Mouse (Mus musculus) liver, embryonic 13.5 days (tissue): ENCODE results near the gene Lmf1. TPM values are rescaled to one million over a fixed set of nuclear protein-coding genes. Genes with fewer than 3 reads are reported as not detected.

Source experiments
- ATAC-seq: fragments of 200-750 bp; cut with Nextera tagmentation; 2 replicates; pipeline ENCODE4 v1.8.0; 2017; ENCODE audit warnings: low read depth, mild to moderate bottlenecking, moderate number of reproducible peaks, moderate library complexity
- DNase-seq: peaks from one replicate; pipeline ENCODE4 v3.0.0; 2022
- H3K27ac ChIP-seq: fragments of 300-500 bp; sonication (generic); 2 replicates; pipeline ENCODE4 v1.5.1; 2015; ENCODE audit warnings: moderate library complexity, mild to moderate bottlenecking, inconsistent platforms
- H3K27me3 ChIP-seq: fragments of 300-500 bp; sonication (generic); 2 replicates; pipeline ENCODE4 v1.6.1; 2015; ENCODE audit warnings: mild to moderate bottlenecking, inconsistent platforms
- H3K36me3 ChIP-seq: fragments of 300-500 bp; sonication (generic); 2 replicates; pipeline ENCODE4 v1.6.1; 2015; ENCODE audit warnings: mild to moderate bottlenecking, inconsistent platforms
- H3K4me1 ChIP-seq: fragments of 300-500 bp; sonication (generic); replicated peaks from 2 replicates; pipeline ENCODE4 v1.6.1; 2015; ENCODE audit warnings: inconsistent platforms
- H3K4me2 ChIP-seq: fragments of 300-500 bp; sonication (generic); 2 replicates; pipeline ENCODE4 v1.6.1; 2015; ENCODE audit warnings: inconsistent platforms, mild to moderate bottlenecking, moderate library complexity
- H3K4me3 ChIP-seq: fragments of 300-500 bp; sonication (generic); replicated peaks from 2 replicates; pipeline ENCODE4 v1.5.1; 2015; ENCODE audit warnings: mild to moderate bottlenecking, inconsistent platforms
- H3K9ac ChIP-seq: fragments of 300-500 bp; sonication (generic); 2 replicates; pipeline ENCODE4 v1.6.1; 2015; ENCODE audit warnings: mild to moderate bottlenecking, inconsistent platforms
- H3K9me3 ChIP-seq: fragments of 300-500 bp; sonication (generic); replicated peaks from 2 replicates; pipeline ENCODE4 v1.6.1; 2016; ENCODE audit warnings: inconsistent platforms
- WGBS: fragments of 180-500 bp; shearing (Covaris S2); methylation state at CpG from one replicate; pipeline ENCODE4 v1.1.7; 2015; ENCODE audit not compliant: insufficient replicate concordance; 5-methylcytosine and 5-hydroxymethylcytosine counted together
- polyA plus RNA-seq: library from polyadenylated mRNA; unstranded; fragments of >200 nt; fragmentation: Nextera tagmentation; extraction: Ambion mirVana; gene quantifications from 2 replicates; pipeline ENCODE4 v1.2.1, GENCODE M21; 2015

Gene Lmf1
- 11.3 and 11.6 TPM in 2 replicates for polyA plus RNA-seq

DNA sequence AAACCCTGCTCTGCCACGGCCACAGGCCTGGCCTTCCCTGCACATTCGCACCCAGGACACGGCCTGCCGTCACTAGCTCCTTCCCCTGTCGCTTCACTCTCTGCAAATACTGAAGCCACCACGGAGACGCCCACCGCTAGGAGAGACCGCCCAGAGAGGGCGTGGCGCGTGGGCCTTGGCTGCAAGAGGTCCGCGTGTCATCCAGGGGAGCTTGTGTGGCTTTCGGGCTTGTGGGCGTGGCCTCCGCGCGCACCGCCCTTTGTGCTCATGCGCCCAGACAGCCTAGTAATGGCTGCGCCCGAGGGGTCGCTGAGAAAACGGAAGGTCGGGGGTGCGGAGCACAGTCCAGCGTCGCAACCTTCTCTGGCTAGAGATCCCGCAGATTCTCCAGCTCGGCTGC is at the start of gene Lmf1:
Gene Lmf1, plus strand, starts transcription at position 166 of the 400 bp plus-strand sequence.
- H3K4me3 ChIP-seq, result peak within 1 kb of the TSS; percentile 81
- under 1% methylated on average over 31 of the region's 31 CpGs for WGBS
- H3K4me1 ChIP-seq, result peaks cover 36% of the 10 kb centered on the region
- DNase-seq (peak; percentile 97), ATAC-seq (peak; percentile 95)
- peak within 1 kb of the TSS; percentile 86 for H3K9ac ChIP-seq
- peak within 1 kb of the TSS; percentile 94 for H3K4me2 ChIP-seq
- no peaks in the 10 kb centered on the region for H3K9me3 ChIP-seq
- peak within 1 kb of the TSS; percentile 55 for H3K27ac ChIP-seq
- peaks cover 14% of the 10 kb centered on the region for H3K27me3 ChIP-seq
- no peaks in the 10 kb centered on the region for H3K36me3 ChIP-seq

DNA sequence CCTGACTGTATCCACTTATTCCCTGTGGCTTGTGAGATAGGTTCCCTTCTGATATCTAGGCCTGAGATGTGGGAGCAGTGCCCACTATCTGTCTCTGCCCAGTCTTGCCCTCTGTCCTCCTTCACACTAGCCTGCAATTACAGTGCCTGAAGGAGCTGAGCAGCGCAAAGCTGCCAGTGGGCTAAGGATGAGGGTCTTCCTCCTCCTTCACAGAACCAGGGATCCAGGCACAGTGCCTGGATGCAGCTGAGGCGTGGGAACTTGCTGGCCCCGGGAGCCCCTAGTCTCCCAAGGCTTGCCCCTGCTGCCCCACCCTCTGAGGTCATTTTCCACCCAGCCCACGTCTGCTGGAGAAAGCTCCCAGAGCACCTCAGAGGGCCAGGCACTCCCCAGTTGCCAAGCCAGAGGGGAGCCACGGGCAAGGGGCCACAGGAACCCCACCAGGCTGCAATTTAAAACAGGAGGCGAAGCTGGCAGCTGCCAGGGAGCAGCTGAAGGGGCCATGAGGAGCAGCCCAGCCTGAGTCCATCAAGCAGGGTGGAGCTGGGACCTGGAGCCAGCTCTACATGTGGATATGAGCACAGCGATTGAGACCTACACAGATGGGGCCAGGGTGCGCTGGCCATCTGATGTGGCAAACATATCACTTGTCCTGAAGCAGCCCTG is 48.4 kb upstream of the Lmf1 start:
- Histone ChIP-seq H3K4me3 (no peak overlapping the region), H3K4me2 (no peak overlapping the region), H3K9me3 (no peaks in the 10 kb centered on the region), H3K4me1 (no peaks in the 10 kb centered on the region), H3K36me3 (no peaks in the 10 kb centered on the region), H3K27ac (no peak overlapping the region), H3K9ac (no peak overlapping the region), H3K27me3 (peaks cover 3% of the 10 kb centered on the region; the same call in 1 of the 2 replicates)
- 43% methylated on average over 8 of the region's 8 CpGs for WGBS
- DNase-seq (no peak), ATAC-seq (no peak)

DNA sequence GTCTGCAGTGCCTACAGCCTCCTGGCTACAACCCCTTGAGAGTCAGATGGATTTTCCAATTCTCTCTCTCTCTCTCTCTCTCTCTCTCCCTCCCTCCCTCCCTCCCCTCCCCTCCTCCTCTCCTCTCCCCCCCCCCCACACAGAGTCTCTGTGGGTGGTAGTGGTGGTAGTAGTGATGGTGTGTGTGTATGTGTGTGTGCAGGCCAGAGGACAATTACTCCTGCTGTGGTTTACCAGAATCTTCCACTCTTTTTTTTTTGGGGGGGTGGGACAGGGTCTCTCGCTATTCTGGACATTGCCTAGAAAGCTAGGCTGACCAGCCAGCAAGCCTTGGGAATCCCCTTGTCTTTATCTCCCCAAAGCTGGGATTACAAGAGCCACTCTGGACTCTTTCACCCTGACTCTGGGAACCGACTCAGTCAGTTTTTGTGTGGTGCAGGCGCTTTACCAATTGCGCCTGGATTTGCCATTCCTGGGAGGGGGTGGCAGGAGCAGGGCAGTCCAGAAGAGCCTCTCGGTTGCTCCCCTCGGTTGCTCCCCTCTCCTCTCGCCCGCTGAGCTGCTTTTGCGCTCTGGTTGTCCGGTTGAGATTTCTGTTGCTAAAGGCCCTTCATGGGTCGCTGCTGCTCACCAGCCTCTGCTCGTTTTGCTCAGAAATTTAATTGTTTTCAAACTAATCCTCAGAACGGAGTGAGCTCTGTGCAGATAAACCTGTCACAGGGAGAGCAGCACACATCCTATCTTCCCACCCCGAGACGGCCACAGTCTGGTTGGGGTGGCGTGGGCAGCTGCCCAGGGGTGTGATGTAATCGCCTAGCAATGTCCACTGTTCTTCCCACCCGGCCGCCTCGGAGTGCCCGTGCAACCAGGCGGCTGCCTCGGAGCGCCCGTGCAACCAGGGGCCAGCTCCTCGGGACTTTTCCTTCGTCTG is 39.7 kb upstream of the Lmf1 start:
- peaks cover 4% of the 10 kb centered on the region; the same call in 1 of the 2 replicates for H3K27me3 ChIP-seq
- H3K27ac ChIP-seq, result no peak overlapping the region
- no peaks in the 10 kb centered on the region for H3K36me3 ChIP-seq
- no peak overlapping the region for H3K4me2 ChIP-seq
- no peak overlapping the region for H3K9ac ChIP-seq
- ATAC-seq (no peak), DNase-seq (no peak)
- H3K4me1 ChIP-seq, result no peaks in the 10 kb centered on the region
- H3K9me3 ChIP-seq, result no peaks in the 10 kb centered on the region
- no peak overlapping the region for H3K4me3 ChIP-seq
- 53% methylated on average over 27 of the region's 27 CpGs for WGBS

DNA sequence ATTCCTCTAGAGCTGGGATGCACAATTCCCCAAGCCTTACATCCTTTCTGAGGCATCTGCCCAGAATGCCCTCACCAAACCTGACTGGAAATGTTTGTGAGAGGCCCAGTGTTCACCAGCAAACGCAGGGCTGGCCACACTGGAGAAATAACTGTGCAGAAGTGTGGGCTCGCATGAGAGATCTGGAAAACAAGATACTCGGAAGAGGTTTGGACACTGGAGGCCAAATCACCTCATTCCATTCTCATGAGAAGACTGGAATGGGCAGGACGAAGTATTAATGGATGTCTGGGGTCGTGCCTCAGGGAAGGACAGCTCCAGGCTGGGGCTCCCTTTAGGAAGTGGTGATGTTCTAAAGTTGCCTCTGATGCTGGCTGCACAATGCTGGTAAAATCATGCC is 38.2 kb upstream of the Lmf1 start:
- Histone ChIP-seq H3K4me1 (no peaks in the 10 kb centered on the region), H3K4me3 (no peak overlapping the region), H3K27me3 (peaks cover 4% of the 10 kb centered on the region; the same call in 1 of the 2 replicates), H3K9ac (no peak overlapping the region), H3K9me3 (no peaks in the 10 kb centered on the region), H3K4me2 (no peak overlapping the region), H3K36me3 (no peaks in the 10 kb centered on the region), H3K27ac (no peak overlapping the region)
- 52% methylated on average over 5 of the region's 5 CpGs for WGBS
- DNase-seq (no peak), ATAC-seq (no peak)

DNA sequence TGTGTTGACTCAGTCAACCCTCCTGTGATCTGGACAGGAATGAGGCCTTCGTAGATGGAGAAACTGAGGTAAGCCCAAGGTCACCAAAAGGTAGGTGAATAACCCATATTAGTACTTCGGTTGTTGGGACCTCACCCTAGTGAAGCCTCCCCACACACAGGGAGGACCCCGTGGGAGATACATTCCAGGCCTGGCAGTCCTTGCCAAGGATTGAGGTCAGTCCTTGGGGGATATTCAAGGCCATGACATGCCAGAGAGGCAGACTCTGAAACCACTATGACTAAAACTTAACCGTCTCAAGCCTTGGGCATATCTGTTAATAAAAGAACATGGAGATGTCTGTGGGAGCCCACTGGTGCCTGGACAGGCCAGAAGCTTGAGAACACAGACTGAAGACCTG is 37.1 kb upstream of the Lmf1 start:
- H3K4me1 ChIP-seq, result no peaks in the 10 kb centered on the region
- H3K27me3 ChIP-seq, result peaks cover 4% of the 10 kb centered on the region; the same call in 1 of the 2 replicates
- DNase-seq (no peak), ATAC-seq (no peak)
- no peak overlapping the region for H3K9ac ChIP-seq
- H3K36me3 ChIP-seq, result no peaks in the 10 kb centered on the region
- no peak overlapping the region for H3K4me3 ChIP-seq
- no peak overlapping the region for H3K27ac ChIP-seq
- no peaks in the 10 kb centered on the region for H3K9me3 ChIP-seq
- WGBS, result 72% methylated on average over 4 of the region's 4 CpGs
- H3K4me2 ChIP-seq, result no peak overlapping the region

DNA sequence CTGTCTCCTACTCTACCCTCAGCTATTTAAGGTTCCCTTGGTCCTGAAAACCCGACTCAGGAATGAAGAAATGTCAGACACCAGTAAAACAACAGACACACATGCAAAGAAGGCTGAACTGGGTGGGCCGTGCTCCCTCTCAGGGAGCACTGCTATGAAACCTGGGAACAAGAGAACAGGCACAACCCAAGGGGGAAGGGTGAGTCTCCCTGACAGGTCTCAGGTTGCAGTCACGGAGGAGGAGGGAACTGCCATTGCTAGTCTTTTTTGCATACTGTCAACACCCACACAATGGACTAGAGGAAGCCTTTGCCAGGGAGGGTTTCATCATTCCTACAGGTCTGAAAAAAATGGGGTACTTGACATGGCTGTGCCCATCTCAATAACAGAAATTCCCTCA is 31.9 kb upstream of the Lmf1 start:
- no peaks in the 10 kb centered on the region for H3K4me1 ChIP-seq
- WGBS, result 28% methylated on average over 3 of the region's 3 CpGs
- no peak for ATAC-seq
- H3K4me2 ChIP-seq, result no peak overlapping the region
- H3K27me3 ChIP-seq, result no peaks in the 10 kb centered on the region
- H3K27ac ChIP-seq, result no peak overlapping the region
- DNase-seq, result no peak
- H3K4me3 ChIP-seq, result no peak overlapping the region
- no peaks in the 10 kb centered on the region for H3K36me3 ChIP-seq
- no peaks in the 10 kb centered on the region for H3K9me3 ChIP-seq
- no peak overlapping the region for H3K9ac ChIP-seq

DNA sequence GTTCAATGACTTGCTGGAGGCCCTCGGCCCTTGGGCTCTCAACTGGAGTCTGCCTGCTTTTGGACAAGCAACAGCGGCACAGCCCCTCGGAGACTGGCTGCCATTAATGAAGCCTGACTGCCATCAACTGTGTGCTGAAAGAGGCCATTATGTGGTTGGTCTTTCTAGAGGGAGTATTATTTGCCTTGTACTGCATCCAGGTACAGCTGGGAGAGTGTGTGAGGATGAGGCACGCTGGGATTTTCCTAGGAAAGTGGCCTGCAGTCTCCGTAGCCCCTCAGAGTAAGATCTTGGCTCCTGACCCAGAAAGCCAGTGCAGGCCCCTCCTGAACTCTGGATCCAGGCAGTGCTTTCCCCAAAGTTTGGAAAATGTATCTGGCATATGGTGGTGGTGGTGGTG is 28.9 kb upstream of the Lmf1 start:
- no peak for DNase-seq
- H3K4me1 ChIP-seq, result no peaks in the 10 kb centered on the region
- H3K36me3 ChIP-seq, result no peaks in the 10 kb centered on the region
- H3K9ac ChIP-seq, result no peak overlapping the region
- H3K9me3 ChIP-seq, result no peaks in the 10 kb centered on the region
- no peak for ATAC-seq
- WGBS, result 73% methylated on average over 5 of the region's 5 CpGs
- peaks cover 6% of the 10 kb centered on the region for H3K27me3 ChIP-seq
- H3K4me2 ChIP-seq, result no peak overlapping the region
- H3K27ac ChIP-seq, result no peak overlapping the region
- H3K4me3 ChIP-seq, result no peak overlapping the region

DNA sequence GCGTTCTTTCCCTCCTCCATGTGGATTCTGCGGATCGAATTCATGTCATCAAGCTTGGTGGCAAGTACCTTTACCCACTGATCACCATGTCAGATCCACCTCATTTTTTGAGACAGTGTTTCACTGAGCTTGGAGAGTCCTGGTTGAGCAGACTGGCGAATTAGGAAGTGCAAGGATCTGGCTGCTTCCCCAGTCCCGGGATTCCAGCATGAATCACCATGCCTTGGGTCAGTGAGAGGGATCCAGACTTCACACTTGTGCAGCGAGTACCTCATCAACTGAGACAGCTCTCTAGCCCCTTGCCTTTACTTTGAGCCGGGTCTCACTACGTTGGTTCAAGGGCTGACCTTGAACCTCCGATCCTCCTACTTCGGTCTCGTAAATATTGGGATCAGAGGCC is 27.6 kb upstream of the Lmf1 start:
- ATAC-seq (no peak), DNase-seq (no peak)
- Histone ChIP-seq H3K4me1 (0 out of 2 replicates have a peak, but pooled peaks cover 3% of the 10 kb centered on the region), H3K9ac (no peak overlapping the region), H3K9me3 (no peaks in the 10 kb centered on the region), H3K4me3 (no peak overlapping the region), H3K27ac (no peak overlapping the region), H3K36me3 (no peaks in the 10 kb centered on the region), H3K4me2 (no peak overlapping the region), H3K27me3 (peaks cover 19% of the 10 kb centered on the region)
- WGBS, result 66% methylated on average over 11 of the region's 11 CpGs

DNA sequence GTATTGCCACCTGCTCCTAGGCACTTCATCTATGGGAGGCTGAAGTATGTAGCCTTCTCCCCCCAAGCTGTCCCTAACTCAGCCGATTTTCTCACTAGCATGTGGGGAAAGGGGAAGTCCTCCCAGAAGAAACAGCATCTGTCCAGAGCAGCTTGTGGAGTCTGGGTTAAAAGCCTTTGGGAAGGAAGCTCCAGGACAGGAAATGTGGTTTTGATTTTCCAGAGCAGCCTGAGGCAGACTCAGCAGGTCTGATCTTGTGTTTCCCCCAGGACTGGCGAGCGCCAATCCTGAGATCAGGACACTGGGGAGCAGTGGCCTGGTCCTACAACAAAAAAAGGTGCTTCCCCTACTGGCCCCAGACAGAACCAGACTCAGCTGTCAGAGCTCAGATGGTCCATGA is 23.7 kb upstream of the Lmf1 start:
- Histone ChIP-seq H3K36me3 (no peaks in the 10 kb centered on the region), H3K4me2 (no peak overlapping the region), H3K9ac (no peak overlapping the region), H3K27ac (no peak overlapping the region), H3K27me3 (peaks cover 51% of the 10 kb centered on the region), H3K4me3 (no peak overlapping the region), H3K4me1 (0 out of 2 replicates have a peak, but pooled peaks cover 3% of the 10 kb centered on the region), H3K9me3 (no peaks in the 10 kb centered on the region)
- DNase-seq, result no peak
- 13% methylated on average over 3 of the region's 3 CpGs for WGBS
- ATAC-seq, result no peak

DNA sequence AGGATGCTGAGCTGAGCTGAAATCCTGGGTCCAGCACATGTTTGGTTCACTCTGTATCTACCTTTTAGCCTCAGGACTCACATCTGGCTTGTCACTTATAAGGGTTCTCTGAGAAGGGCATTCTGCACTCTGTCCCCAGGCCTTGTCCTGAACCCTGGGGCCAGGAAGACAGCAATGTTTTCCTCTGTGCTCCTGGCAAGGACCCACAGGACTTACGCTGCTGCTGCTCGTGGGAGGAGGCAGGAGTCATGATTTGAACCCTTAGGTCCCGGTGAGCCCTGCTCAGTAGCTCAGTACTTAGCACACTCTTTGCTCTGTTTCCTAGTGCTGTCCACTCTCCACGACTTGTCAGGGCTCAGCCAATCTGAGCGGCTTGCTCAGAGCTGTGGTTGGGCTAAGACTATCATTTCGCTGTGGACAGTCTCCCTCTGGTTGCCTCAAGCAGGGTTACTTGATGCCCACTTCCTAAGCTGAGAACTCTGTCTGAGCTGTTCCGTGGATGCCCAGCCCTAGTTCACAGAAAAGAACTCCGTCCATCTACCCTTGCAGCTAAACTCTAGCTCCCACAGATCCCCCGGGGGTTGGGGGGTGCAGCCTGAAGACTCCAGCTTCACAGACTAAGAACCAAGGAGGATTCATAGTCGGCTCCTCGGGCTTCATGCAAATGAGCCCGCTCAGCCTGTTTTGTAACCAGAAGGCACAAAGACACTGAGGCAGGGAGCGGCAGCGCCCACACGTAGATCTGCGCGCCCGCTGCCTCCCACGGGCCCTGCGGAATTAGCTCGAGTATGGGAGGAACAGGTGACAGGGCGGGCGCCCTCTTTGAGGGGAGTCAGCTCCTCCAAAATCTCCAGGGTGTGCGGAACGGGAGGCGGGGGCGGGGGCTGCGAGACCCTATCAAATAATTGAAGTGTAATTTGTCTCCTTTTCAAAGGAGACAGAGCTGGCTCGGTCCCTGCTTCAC is 22.9 kb upstream of the Lmf1 start:
- DNase-seq, result no peak
- H3K9me3 ChIP-seq, result no peaks in the 10 kb centered on the region
- no peak overlapping the region for H3K27ac ChIP-seq
- peak overlapping the region; percentile 23 for H3K4me2 ChIP-seq
- H3K27me3 ChIP-seq, result peaks cover 51% of the 10 kb centered on the region
- H3K4me3 ChIP-seq, result 0 out of 2 replicates have a peak overlapping the region, but pooled peaks have one; percentile 12
- 0 out of 2 replicates have a peak, but pooled peaks cover 3% of the 10 kb centered on the region for H3K4me1 ChIP-seq
- ATAC-seq, result no peak
- H3K36me3 ChIP-seq, result no peaks in the 10 kb centered on the region
- no peak overlapping the region for H3K9ac ChIP-seq
- WGBS, result 9% methylated on average over 29 of the region's 29 CpGs
